Mouse (Mus musculus) splenic B cell, adult 2 months (primary cell): ENCODE data around the gene Cpd.

Experiments
- DNase-seq: peaks from one replicate; pipeline ENCODE4 v3.0.0-alpha.2; 2011; ENCODE audit warnings: low read depth, low spot score
- H3K27me3 ChIP-seq: 2 replicates; pipeline ENCODE4 v1.6.1; 2012; ENCODE audit warnings: mild to moderate bottlenecking, low read length, moderate library complexity, mixed read lengths; ENCODE audit not compliant: control insufficient read depth, poor library complexity, insufficient read depth, severe bottlenecking
- H3K36me3 ChIP-seq: 2 replicates; pipeline ENCODE4 v1.6.1; 2012; ENCODE audit warnings: mild to moderate bottlenecking, low read length, moderate library complexity, mixed read lengths; ENCODE audit not compliant: control insufficient read depth, poor library complexity, insufficient read depth, severe bottlenecking

Cpd gene

GRCm38 (mm10) chr11:76789252-76789651 lies 57.6 kb downstream of the Cpd start:
- H3K27me3 ChIP-seq: no peaks in the 10 kb centered on the region
- H3K36me3 ChIP-seq: no peaks in the 10 kb centered on the region
- peak; percentile 72 for DNase-seq

- Histone ChIP-seq H3K36me3 (no peaks in the 10 kb centered on the region), H3K27me3 (no peaks in the 10 kb centered on the region)
- no peak for DNase-seq
Measured at GRCm38 (mm10) chr11:76775533-76775932, 71.3 kb downstream of the Cpd start.

GRCm38 (mm10) chr11:76773811-76774210 lies 73.0 kb downstream of the Cpd start:
- no peak for DNase-seq
- Histone ChIP-seq H3K36me3 (no peaks in the 10 kb centered on the region), H3K27me3 (no peaks in the 10 kb centered on the region)

- H3K36me3 ChIP-seq: no peaks in the 10 kb centered on the region
- no peak for DNase-seq
- no peaks in the 10 kb centered on the region for H3K27me3 ChIP-seq
Measured at GRCm38 (mm10) chr11:76770566-76770965, 76.3 kb downstream of the Cpd start.

- no peaks in the 10 kb centered on the region for H3K27me3 ChIP-seq
- 0 out of 2 replicates have a peak, but pooled peaks cover 2% of the 10 kb centered on the region for H3K36me3 ChIP-seq
- no peak for DNase-seq
Measured at GRCm38 (mm10) chr11:76763741-76764122, 83.1 kb downstream of the Cpd start.

GRCm38 (mm10) chr11:76763053-76763740 lies 83.6 kb downstream of the Cpd start, which contains the start of gene Gosr1:
TSS of gene Gosr1 (minus strand) at chr11:76763579.
- Histone ChIP-seq H3K27me3 (no peaks in the 10 kb centered on the region), H3K36me3 (0 out of 2 replicates have a peak, but pooled peaks cover 2% of the 10 kb centered on the region)
- peak; percentile 98 for DNase-seq

- Histone ChIP-seq H3K36me3 (peaks cover 18% of the 10 kb centered on the region), H3K27me3 (no peaks in the 10 kb centered on the region)
- no peak for DNase-seq
Measured at GRCm38 (mm10) chr11:76752276-76752675, 94.5 kb downstream of the Cpd start.

- Histone ChIP-seq H3K36me3 (peaks cover 17% of the 10 kb centered on the region), H3K27me3 (no peaks in the 10 kb centered on the region)
- DNase-seq: no peak
Measured at GRCm38 (mm10) chr11:76748819-76749218, 98.0 kb downstream of the Cpd start.

- no peaks in the 10 kb centered on the region for H3K27me3 ChIP-seq
- peaks cover 14% of the 10 kb centered on the region for H3K36me3 ChIP-seq
- no peak for DNase-seq
Measured at GRCm38 (mm10) chr11:76745921-76746320, 100.9 kb downstream of the Cpd start.

- H3K27me3 ChIP-seq: no peaks in the 10 kb centered on the region
- H3K36me3 ChIP-seq: peaks cover 8% of the 10 kb centered on the region
- no peak for DNase-seq
Measured at GRCm38 (mm10) chr11:76744550-76744949, 102.3 kb downstream of the Cpd start.

GRCm38 (mm10) chr11:76742511-76742910 lies 104.3 kb downstream of the Cpd start:
- DNase-seq: no peak
- H3K27me3 ChIP-seq: no peaks in the 10 kb centered on the region
- H3K36me3 ChIP-seq: peaks cover 6% of the 10 kb centered on the region

GRCm38 (mm10) chr11:76739125-76739524 lies 107.7 kb downstream of the Cpd start:
- peaks cover 2% of the 10 kb centered on the region for H3K36me3 ChIP-seq
- peak; percentile 34 for DNase-seq

GRCm38 (mm10) chr11:76735753-76736324 lies 111.0 kb downstream of the Cpd start:
- Histone ChIP-seq H3K36me3 (peaks cover 9% of the 10 kb centered on the region), H3K27me3 (no peaks in the 10 kb centered on the region)
- DNase-seq: peak; percentile 4

More at GRCm38 (mm10) chr11:76739125-76739524, 107.7 kb downstream of the Cpd start:
- H3K27me3 ChIP-seq: no peaks in the 10 kb centered on the region

GRCm38 (mm10) chr11:76734560-76734959 lies 112.3 kb downstream of the Cpd start:
- DNase-seq: peak; percentile 26
- peaks cover 9% of the 10 kb centered on the region for H3K36me3 ChIP-seq

GRCm38 (mm10) chr11:76730650-76731049 lies 116.2 kb downstream of the Cpd start:
- DNase-seq: no peak
- Histone ChIP-seq H3K36me3 (peaks cover 19% of the 10 kb centered on the region), H3K27me3 (no peaks in the 10 kb centered on the region)

More at GRCm38 (mm10) chr11:76734560-76734959, 112.3 kb downstream of the Cpd start:
- no peaks in the 10 kb centered on the region for H3K27me3 ChIP-seq
